Mouse (Mus musculus) liver, embryonic 14.5 days (tissue): ENCODE data around the gene Galm.

Experiments
- CTCF ChIP-seq: IDR thresholded peaks from 2 replicates; pipeline ENCODE4 v1.5.1; 2016; ENCODE audit warnings: antibody characterized with exemption, low read depth, control low read depth
- EP300 ChIP-seq: IDR thresholded peaks from 2 replicates; pipeline ENCODE4 v1.6.1; 2016; ENCODE audit warnings: antibody characterized with exemption, low read depth

- no peak for TF ChIP-seq CTCF
- no peak for TF ChIP-seq EP300
These were observed 40.2 kb downstream of the Galm start for GRCm38 (mm10) chr17:80167436-80167835.
